Mouse (Mus musculus) liver, embryonic 14.5 days (tissue): ENCODE measurements around the gene Auh. TPM values are rescaled to one million over a fixed set of nuclear protein-coding genes. Genes with fewer than 3 reads are reported as not detected.

Experiments
- ATAC-seq: fragments of 200-750 bp; cut with Nextera tagmentation; 2 replicates; pipeline ENCODE4 v1.8.0; 2017; ENCODE audit warnings: moderate number of reproducible peaks, mild to moderate bottlenecking, moderate library complexity; ENCODE audit not compliant: insufficient read depth
- DNase-seq, 3 experiments: peaks; one replicate each; pipeline ENCODE4 v3.0.0-alpha.2; 2012 to 2013; ENCODE audit warnings: low read depth in 3 of 3, low spot score in 3 of 3
- H3K27ac ChIP-seq: fragments of 300-500 bp; sonication (generic); 2 replicates; pipeline ENCODE4 v1.5.1; 2014; ENCODE audit warnings: moderate library complexity, mild to moderate bottlenecking, control low read depth, inconsistent platforms
- H3K27me3 ChIP-seq: fragments of 300-500 bp; sonication (generic); 2 replicates; pipeline ENCODE4 v1.6.1; 2014; ENCODE audit warnings: mild to moderate bottlenecking, low read length, moderate library complexity; ENCODE audit not compliant: control insufficient read depth, insufficient read depth
- H3K36me3 ChIP-seq: fragments of 300-500 bp; sonication (generic); replicated peaks from 2 replicates; pipeline ENCODE4 v1.6.1; 2014; ENCODE audit warnings: low read depth; ENCODE audit not compliant: control insufficient read depth, insufficient read depth
- H3K4me1 ChIP-seq, 2 experiments: fragments of 200-500 bp in 1 of 2; fragments of 300-500 bp in 1 of 2; sonication (generic) in 1 of 2; replicated peaks; 2 replicates each; pipeline ENCODE4 v1.6.1; 2012 to 2014; ENCODE audit warnings: antibody characterized with exemption in 1 of 2, inconsistent platforms in 1 of 2, low read length in 1 of 2; ENCODE audit not compliant: control insufficient read depth in 2 of 2, insufficient read depth in 2 of 2
- H3K4me2 ChIP-seq: fragments of 300-500 bp; sonication (generic); 2 replicates; pipeline ENCODE4 v1.6.1; 2014; ENCODE audit warnings: low read depth, mild to moderate bottlenecking, control low read depth, moderate library complexity
- H3K4me3 ChIP-seq, 2 experiments: fragments of 200-500 bp in 1 of 2; fragments of 300-500 bp in 1 of 2; sonication (generic) in 1 of 2; 2 replicates each; pipeline ENCODE4 v1.5.1; 2012 to 2014; ENCODE audit warnings: low read depth in 2 of 2, low read length in 2 of 2, mild to moderate bottlenecking in 2 of 2, control low read depth in 1 of 2, inconsistent platforms in 1 of 2, moderate library complexity in 1 of 2; ENCODE audit not compliant: insufficient read depth in 1 of 2
- H3K9ac ChIP-seq: fragments of 300-500 bp; sonication (generic); replicated peaks from 2 replicates; pipeline ENCODE4 v1.6.1; 2014; ENCODE audit warnings: mild to moderate bottlenecking, control low read depth, moderate library complexity
- H3K9me3 ChIP-seq: fragments of 300-500 bp; sonication (generic); 2 replicates; pipeline ENCODE4 v1.6.1; 2016; ENCODE audit warnings: low read length, mixed read lengths; ENCODE audit not compliant: control insufficient read depth
- CTCF ChIP-seq: IDR thresholded peaks from 2 replicates; pipeline ENCODE4 v1.5.1; 2016; ENCODE audit warnings: antibody characterized with exemption, low read depth, control low read depth
- EP300 ChIP-seq: IDR thresholded peaks from 2 replicates; pipeline ENCODE4 v1.6.1; 2016; ENCODE audit warnings: antibody characterized with exemption, low read depth
- WGBS: fragments of 180-500 bp; shearing (Covaris S2); extraction: QIAGEN DNeasy Blood & Tissue Kit; methylation state at CpG from one replicate; pipeline ENCODE4 v1.1.7; 2014; ENCODE audit not compliant: insufficient replicate concordance; 5-methylcytosine and 5-hydroxymethylcytosine counted together
- polyA plus RNA-seq, 2 experiments: library from polyadenylated mRNA; depleted of rRNA in 1 of 2; stranded (reverse) in 1 of 2; unstranded in 1 of 2; fragments of >200 nt; fragmentation: Nextera tagmentation in 1 of 2; extraction: Ambion mirVana in 1 of 2; gene quantifications; 2 replicates each; pipeline versions ENCODE4 v1.2.1 to v1.2.3; 2012 to 2014

Auh gene
- polyA plus RNA-seq, 2 experiments = 16.1 to 26.5 TPM

GRCm38 (mm10) chr13:52857781-52858180, 71.7 kb downstream of the Auh start:
- WGBS = 81% methylated on average over 5 of the region's 5 CpGs
- H3K36me3 ChIP-seq = no peaks in the 10 kb centered on the region
- H3K27me3 ChIP-seq = no peaks in the 10 kb centered on the region
- H3K4me1 ChIP-seq = no peaks in the 10 kb centered on the region
- no peak for TF ChIP-seq EP300
- TF ChIP-seq CTCF = no peak
- no peak overlapping the region for H3K9ac ChIP-seq
- no peaks in the 10 kb centered on the region for H3K9me3 ChIP-seq
- no peak overlapping the region for H3K27ac ChIP-seq
- DNase-seq (no peak), ATAC-seq (no peak)
- no peak overlapping the region for H3K4me3 ChIP-seq
- no peak overlapping the region for H3K4me2 ChIP-seq

- no peak overlapping the region for H3K27ac ChIP-seq
- ATAC-seq = no peak
- H3K36me3 ChIP-seq = no peaks in the 10 kb centered on the region
- H3K4me1 ChIP-seq = no peaks in the 10 kb centered on the region; a peak in 1 of 4 replicates
- TF ChIP-seq EP300 (no peak), CTCF (no peak)
- no peak overlapping the region for H3K4me3 ChIP-seq
- H3K9ac ChIP-seq = no peak overlapping the region
- no peaks in the 10 kb centered on the region for H3K27me3 ChIP-seq
- no peaks in the 10 kb centered on the region for H3K9me3 ChIP-seq
- no peak for DNase-seq
- 65% methylated on average over 1 of the region's 1 CpGs for WGBS
- H3K4me2 ChIP-seq = no peak overlapping the region
These were observed 75.9 kb downstream of the Auh start for GRCm38 (mm10) chr13:52853536-52853935.

GRCm38 (mm10) chr13:52851886-52852285, 77.6 kb downstream of the Auh start:
- no peaks in the 10 kb centered on the region for H3K27me3 ChIP-seq
- no peak overlapping the region for H3K27ac ChIP-seq
- no peak overlapping the region for H3K4me2 ChIP-seq
- no peak overlapping the region for H3K4me3 ChIP-seq
- no peak for TF ChIP-seq EP300
- TF ChIP-seq CTCF = no peak
- 79% methylated on average over 4 of the region's 4 CpGs for WGBS
- H3K9me3 ChIP-seq = no peaks in the 10 kb centered on the region
- no peak for DNase-seq
- no peak overlapping the region for H3K9ac ChIP-seq
- no peak for ATAC-seq
- no peaks in the 10 kb centered on the region for H3K36me3 ChIP-seq
- H3K4me1 ChIP-seq = no peaks in the 10 kb centered on the region; a peak in 1 of 4 replicates

- Histone ChIP-seq H3K4me1 (no peaks in the 10 kb centered on the region; a peak in 1 of 4 replicates), H3K4me2 (no peak overlapping the region), H3K9me3 (no peaks in the 10 kb centered on the region), H3K36me3 (no peaks in the 10 kb centered on the region), H3K4me3 (no peak overlapping the region), H3K27ac (no peak overlapping the region), H3K27me3 (no peaks in the 10 kb centered on the region), H3K9ac (no peak overlapping the region)
- WGBS = 68% methylated on average over 15 of the region's 15 CpGs
- no peak for DNase-seq
- TF ChIP-seq EP300 (no peak), CTCF (peak; percentile 73)
- no peak for ATAC-seq
These were observed 79.3 kb downstream of the Auh start for GRCm38 (mm10) chr13:52850024-52850723.

- H3K9me3 ChIP-seq = no peaks in the 10 kb centered on the region
- no peaks in the 10 kb centered on the region for H3K27me3 ChIP-seq
- no peak overlapping the region for H3K4me3 ChIP-seq
- 74% methylated on average over 9 of the region's 9 CpGs for WGBS
- TF ChIP-seq CTCF (no peak), EP300 (no peak)
- no peak overlapping the region for H3K4me2 ChIP-seq
- H3K36me3 ChIP-seq = no peaks in the 10 kb centered on the region
- no peaks in the 10 kb centered on the region; a peak in 1 of 4 replicates for H3K4me1 ChIP-seq
- H3K27ac ChIP-seq = no peak overlapping the region
- H3K9ac ChIP-seq = no peak overlapping the region
- ATAC-seq (no peak), DNase-seq (no peak)
These were observed 80.1 kb downstream of the Auh start for GRCm38 (mm10) chr13:52849394-52849801.
